In genomic region chr4:55928196-55928595, GRCm38 (mm10) we compare ENCODE assay signal across 17 mouse cellular contexts.
A peak's percentile ranks its signal among the peaks of the same experiment; 100 is the strongest.
DNase-seq lines count a peak whose midpoint lies in the region; ATAC-seq and TF ChIP-seq lines count a peak whose summit lies in the region.
"Had no signal": no experiment of that assay in that cellular context is flagged by ENCODE, and none has a peak within 500 bp of the region (broad histone marks: within the 10 kb centered on the region; RNA-seq: fewer than 3 reads in every experiment).

No protein-coding gene starts in this region.

- no peak for ATAC-seq in hindbrain, embryonic 16.5 days
- no peak for ATAC-seq in hindbrain, embryonic 12.5 days (ENCODE audit: low FRiP score)
- ATAC-seq in forebrain, embryonic 14.5 days = no peak
- ATAC-seq in stomach, postnatal 0 days (ENCODE audit: low FRiP score, low TSS enrichment) = no peak
- ATAC-seq: intestine, embryonic 16.5 days had no signal

- no peak for TF ChIP-seq CTCF in stomach, postnatal 0 days (IDR thresholded peaks at IDR 0.05; ENCODE audit: low read depth)
- no peak for TF ChIP-seq CTCF in kidney, adult 2 months (conservative IDR thresholded peaks at IDR 0.05; ENCODE audit: insufficient read depth, insufficient read length, low read depth, low read length)

- H3K9me3 ChIP-seq in hindbrain, embryonic 16.5 days (ENCODE audit: control insufficient read depth, low read length) = no peaks in the 10 kb centered on the region
- no peaks in the 10 kb centered on the region for H3K9me3 ChIP-seq in hindbrain, embryonic 12.5 days (replicated peaks)
- H3K9me3 ChIP-seq in forebrain, embryonic 14.5 days (replicated peaks; ENCODE audit: control insufficient read depth, low read length) = no peaks in the 10 kb centered on the region
- no peaks in the 10 kb centered on the region for H3K9me3 ChIP-seq in stomach, postnatal 0 days (ENCODE audit: control insufficient read depth, low read length)
- H3K9me3 ChIP-seq: hindbrain, embryonic 13.5 days; neural tube, embryonic 12.5 days; stomach, embryonic 15.5 days had no signal

- no peaks in the 10 kb centered on the region for H3K27me3 ChIP-seq in hindbrain, embryonic 16.5 days (replicated peaks; ENCODE audit: control insufficient read depth, insufficient read depth, low read length)
- no peaks in the 10 kb centered on the region for H3K27me3 ChIP-seq in hindbrain, embryonic 12.5 days
- H3K27me3 ChIP-seq in forebrain, embryonic 14.5 days (replicated peaks; ENCODE audit: control insufficient read depth, insufficient read depth, low read length) = no peaks in the 10 kb centered on the region
- no peaks in the 10 kb centered on the region for H3K27me3 ChIP-seq in stomach, postnatal 0 days (ENCODE audit: control insufficient read depth, insufficient read depth, low read length)
- H3K27me3 ChIP-seq in kidney, adult 2 months (replicated peaks; ENCODE audit: control insufficient read depth, insufficient read depth, low read length) = no peaks in the 10 kb centered on the region; the same call in 1 of the 2 replicates
- H3K27me3 ChIP-seq: CH12.LX; neural tube, embryonic 12.5 days; stomach, embryonic 15.5 days had no signal

- 61% methylated on average over 6 of the region's 6 CpGs for WGBS in hindbrain, embryonic 16.5 days
- WGBS in hindbrain, embryonic 12.5 days = 65% methylated on average over 6 of the region's 6 CpGs
- WGBS in forebrain, embryonic 14.5 days = 62% methylated on average over 6 of the region's 6 CpGs
- 62% methylated on average over 6 of the region's 6 CpGs for WGBS in stomach, postnatal 0 days
- WGBS in kidney, adult 2 months = 57% methylated on average over 6 of the region's 6 CpGs

- H3K4me1 ChIP-seq in hindbrain, embryonic 16.5 days (ENCODE audit: control insufficient read depth, insufficient read depth, low read depth, low read length) = peaks cover 8% of the 10 kb centered on the region
- peaks cover 13% of the 10 kb centered on the region for H3K4me1 ChIP-seq in hindbrain, embryonic 12.5 days
- H3K4me1 ChIP-seq in forebrain, embryonic 14.5 days (ENCODE audit: control insufficient read depth, insufficient read depth, low read length) = peaks cover 17% of the 10 kb centered on the region
- no peaks in the 10 kb centered on the region for H3K4me1 ChIP-seq in stomach, postnatal 0 days (replicated peaks; ENCODE audit: control insufficient read depth, insufficient read depth)
- no peaks in the 10 kb centered on the region for H3K4me1 ChIP-seq in kidney, adult 2 months (ENCODE audit: control insufficient read depth, insufficient read depth, low read length)
- H3K4me1 ChIP-seq: neural tube, embryonic 12.5 days had no signal

- no peak overlapping the region for H3K4me3 ChIP-seq in hindbrain, embryonic 16.5 days (ENCODE audit: low read length)
- H3K4me3 ChIP-seq in hindbrain, embryonic 12.5 days = no peak overlapping the region
- H3K4me3 ChIP-seq in forebrain, embryonic 14.5 days (ENCODE audit: low read depth, low read length) = no peak overlapping the region
- no peak overlapping the region for H3K4me3 ChIP-seq in stomach, postnatal 0 days (ENCODE audit: low read depth, low read length)
- no peak overlapping the region for H3K4me3 ChIP-seq in kidney, adult 2 months (ENCODE audit: insufficient read depth, low read depth, low read length)
- H3K4me3 ChIP-seq: erythroblast, embryonic 14.5 days; hindbrain, embryonic 13.5 days; neural tube, embryonic 12.5 days; stomach, embryonic 15.5 days had no signal

- no peaks in the 10 kb centered on the region for H3K36me3 ChIP-seq in hindbrain, embryonic 16.5 days (ENCODE audit: control insufficient read depth, insufficient read depth, low read length)
- H3K36me3 ChIP-seq in hindbrain, embryonic 12.5 days = no peaks in the 10 kb centered on the region
- no peaks in the 10 kb centered on the region for H3K36me3 ChIP-seq in forebrain, embryonic 14.5 days (ENCODE audit: control insufficient read depth, insufficient read depth, low read length)
- H3K36me3 ChIP-seq in stomach, postnatal 0 days (ENCODE audit: control insufficient read depth, insufficient read depth, low read length) = no peaks in the 10 kb centered on the region
- no peaks in the 10 kb centered on the region for H3K36me3 ChIP-seq in kidney, adult 2 months (ENCODE audit: control insufficient read depth, insufficient read depth, low read length)
- H3K36me3 ChIP-seq: hindbrain, embryonic 13.5 days; neural tube, embryonic 12.5 days; stomach, embryonic 15.5 days had no signal

- no peak overlapping the region for H3K4me2 ChIP-seq in hindbrain, embryonic 16.5 days (ENCODE audit: low read length)
- H3K4me2 ChIP-seq in hindbrain, embryonic 12.5 days (replicated peaks) = no peak overlapping the region
- no peak overlapping the region; the same call in 1 of the 2 replicates for H3K4me2 ChIP-seq in forebrain, embryonic 14.5 days (ENCODE audit: low read length)
- H3K4me2 ChIP-seq in stomach, postnatal 0 days (replicated peaks; ENCODE audit: low read depth) = no peak overlapping the region
- H3K4me2 ChIP-seq: neural tube, embryonic 12.5 days; stomach, embryonic 15.5 days had no signal

- TF ChIP-seq POLR2A in kidney, adult 2 months (IDR thresholded peaks at IDR 0.05; ENCODE audit: low read depth, low read length) = no peak

- no peak overlapping the region for H3K9ac ChIP-seq in hindbrain, embryonic 16.5 days (ENCODE audit: low read depth, low read length)
- H3K9ac ChIP-seq in hindbrain, embryonic 12.5 days = no peak overlapping the region
- no peak overlapping the region for H3K9ac ChIP-seq in forebrain, embryonic 14.5 days (ENCODE audit: low read length)
- no peak overlapping the region for H3K9ac ChIP-seq in stomach, postnatal 0 days (ENCODE audit: low read length)
- H3K9ac ChIP-seq: hindbrain, embryonic 13.5 days; neural tube, embryonic 12.5 days; stomach, embryonic 15.5 days had no signal

- H3K27ac ChIP-seq in hindbrain, embryonic 16.5 days (ENCODE audit: low read depth, low read length) = peak overlapping the region; percentile 0; the same call in 1 of the 2 replicates
- no peak overlapping the region for H3K27ac ChIP-seq in hindbrain, embryonic 12.5 days
- H3K27ac ChIP-seq in forebrain, embryonic 14.5 days (ENCODE audit: low read depth, low read length) = peak overlapping the region; percentile 62
- H3K27ac ChIP-seq in stomach, postnatal 0 days (replicated peaks) = peak overlapping the region; percentile 5; the same call in 1 of the 2 replicates
- H3K27ac ChIP-seq in kidney, adult 2 months (ENCODE audit: insufficient read depth, low read depth, low read length) = no peak overlapping the region
- H3K27ac ChIP-seq: kidney, postnatal 0 days; neural tube, embryonic 12.5 days; stomach, embryonic 15.5 days had no signal

- DNase-seq in embryo, embryonic 11 days = peak; percentile 24
- no peak for DNase-seq in embryo, embryonic 9.5 days (ENCODE audit: extremely low spot score)
- DNase-seq in forebrain, embryonic 14.5 days (ENCODE audit: low spot score) = peak; percentile 10
- DNase-seq in stomach, postnatal 0 days (ENCODE audit: low spot score) = no peak
- no peak for DNase-seq in ovary, postnatal 14 days (ENCODE audit: low spot score)
- no peak for DNase-seq in kidney, adult 2 months
- DNase-seq: adrenal gland, adult 2 months; lung, adult 18-20 months had no signal

- no peak for TF ChIP-seq EP300 in stomach, postnatal 0 days (optimal IDR thresholded peaks at IDR 0.05)

Comparison
In these comparisons a context has a peak if more than half of its experiments do, and no peak if none do; other contexts are left out.
1. DNase-seq: peak in embryo, embryonic 11 days (single experiment) and forebrain, embryonic 14.5 days (single experiment); none in embryo, embryonic 9.5 days (single experiment), stomach, postnatal 0 days (single experiment), ovary, postnatal 14 days (single experiment) and kidney, adult 2 months (single experiment).
2. H3K27ac ChIP-seq: peak in hindbrain, embryonic 16.5 days (single experiment), forebrain, embryonic 14.5 days (single experiment) and stomach, postnatal 0 days (single experiment); none in hindbrain, embryonic 12.5 days (single experiment) and kidney, adult 2 months (single experiment).